Mouse (Mus musculus): ENCODE data around the gene Col7a1.

The Col7a1 gene

GRCm38 (mm10) chr9:108982498-108982897, 29.1 kb downstream of the Col7a1 start:
- in situ Hi-C loops (cut with MboI; ENCODE audit: unreplicated experiment in 2 of 2) = no loop called here

- in situ Hi-C loops (cut with MboI; ENCODE audit: unreplicated experiment in 2 of 2) = no loop called here
These were observed 29.8 kb downstream of the Col7a1 start for GRCm38 (mm10) chr9:108983209-108983608.

- in situ Hi-C loops (cut with MboI; ENCODE audit: unreplicated experiment in 2 of 2) = no loop called here
These were observed 32.3 kb downstream of the Col7a1 start, which contains the start of gene Ucn2 for GRCm38 (mm10) chr9:108985710-108986109. Ucn2 (plus strand) TSS chr9:108986010.

- in situ Hi-C loops (cut with MboI; ENCODE audit: unreplicated experiment in 2 of 2) = no loop called here
These were observed 34.4 kb downstream of the Col7a1 start for GRCm38 (mm10) chr9:108987704-108988350.

GRCm38 (mm10) chr9:108989802-108990461, 36.5 kb downstream of the Col7a1 start:
- in situ Hi-C loops (cut with MboI; ENCODE audit: unreplicated experiment in 2 of 2) = no loop called here

GRCm38 (mm10) chr9:108990462-108990820, 37.1 kb downstream of the Col7a1 start:
- in situ Hi-C loops (cut with MboI; ENCODE audit: unreplicated experiment in 2 of 2) = no loop called here

GRCm38 (mm10) chr9:108991428-108992084, 38.2 kb downstream of the Col7a1 start, which contains the start of gene Pfkfb4:
Pfkfb4 (plus strand) TSS chr9:108991778.
- in situ Hi-C loops (cut with MboI; ENCODE audit: unreplicated experiment in 2 of 2) = no loop called here

GRCm38 (mm10) chr9:108992085-108992469, 38.7 kb downstream of the Col7a1 start:
- in situ Hi-C loops (cut with MboI; ENCODE audit: unreplicated experiment in 2 of 2) = no loop called here

GRCm38 (mm10) chr9:108992620-108993361, 39.4 kb downstream of the Col7a1 start:
- in situ Hi-C loops (cut with MboI; ENCODE audit: unreplicated experiment in 2 of 2) = no loop called here

- in situ Hi-C loops (cut with MboI; ENCODE audit: unreplicated experiment in 2 of 2) = no loop called here
These were observed 43.0 kb downstream of the Col7a1 start for GRCm38 (mm10) chr9:108996411-108996810.

- in situ Hi-C loops (cut with MboI; ENCODE audit: unreplicated experiment in 2 of 2) = no loop called here
These were observed 45.1 kb downstream of the Col7a1 start for GRCm38 (mm10) chr9:108998287-108999166.

GRCm38 (mm10) chr9:108999167-108999526, 45.8 kb downstream of the Col7a1 start:
- in situ Hi-C loops (cut with MboI; ENCODE audit: unreplicated experiment in 2 of 2) = no loop called here

- in situ Hi-C loops (cut with MboI; ENCODE audit: unreplicated experiment in 2 of 2) = loop anchor here (5.0 to 10.0 kb wide), 7 partner anchors 62 to 1074 kb away; partner anchors contain the start of gene Nme6 (in 1 of the 2)
These were observed 47.3 kb downstream of the Col7a1 start for GRCm38 (mm10) chr9:109000726-109001125.

- in situ Hi-C loops (cut with MboI; ENCODE audit: unreplicated experiment in 2 of 2) = loop anchor here (5.0 to 10.0 kb wide), 7 partner anchors 59 to 1072 kb away; partner anchors contain the start of gene Nme6 (in 1 of the 2)
These were observed 49.8 kb downstream of the Col7a1 start for GRCm38 (mm10) chr9:109003201-109003600.

GRCm38 (mm10) chr9:109007025-109007780, 53.8 kb downstream of the Col7a1 start:
- in situ Hi-C loops (cut with MboI; ENCODE audit: unreplicated experiment in 2 of 2) = loop anchor here (5.0 to 10.0 kb wide), 5 partner anchors 115 to 1068 kb away; partner anchors contain the start of gene Nme6 (in 1 of the 2)

GRCm38 (mm10) chr9:109008081-109008480, 54.7 kb downstream of the Col7a1 start:
- in situ Hi-C loops (cut with MboI; ENCODE audit: unreplicated experiment in 2 of 2) = loop anchor here (5.0 to 10.0 kb wide), 5 partner anchors 114 to 1067 kb away; partner anchors contain the start of gene Nme6 (in 1 of the 2)

- in situ Hi-C loops (cut with MboI; ENCODE audit: unreplicated experiment in 2 of 2) = loop anchor here (5.0 to 10.0 kb wide), 5 partner anchors 113 to 1066 kb away; partner anchors contain the start of gene Nme6 (in 1 of the 2)
These were observed 55.7 kb downstream of the Col7a1 start for GRCm38 (mm10) chr9:109008994-109009635.

GRCm38 (mm10) chr9:109009636-109010315, 56.4 kb downstream of the Col7a1 start:
- in situ Hi-C loops (cut with MboI; ENCODE audit: unreplicated experiment in 2 of 2) = loop anchor here (5.0 to 10.0 kb wide), 5 partner anchors 113 to 1065 kb away; partner anchors contain the start of gene Nme6 (in 1 of the 2)

Measured in v-Abl transformed pro-B cells (cell line).